Mouse (Mus musculus) kidney, adult 11 months (tissue): ENCODE measurements around the gene Ofd1.

ENCODE experiments used
- DNase-seq: peaks from one replicate; pipeline ENCODE4 v3.0.0; 2022

The Ofd1 gene

GRCm38 (mm10) chrX:166440616-166441063 is at the start of gene Ofd1:
Gene Ofd1, minus strand, starts transcription at chrX:166440704.
- DNase-seq: peak; percentile 90

DNA sequence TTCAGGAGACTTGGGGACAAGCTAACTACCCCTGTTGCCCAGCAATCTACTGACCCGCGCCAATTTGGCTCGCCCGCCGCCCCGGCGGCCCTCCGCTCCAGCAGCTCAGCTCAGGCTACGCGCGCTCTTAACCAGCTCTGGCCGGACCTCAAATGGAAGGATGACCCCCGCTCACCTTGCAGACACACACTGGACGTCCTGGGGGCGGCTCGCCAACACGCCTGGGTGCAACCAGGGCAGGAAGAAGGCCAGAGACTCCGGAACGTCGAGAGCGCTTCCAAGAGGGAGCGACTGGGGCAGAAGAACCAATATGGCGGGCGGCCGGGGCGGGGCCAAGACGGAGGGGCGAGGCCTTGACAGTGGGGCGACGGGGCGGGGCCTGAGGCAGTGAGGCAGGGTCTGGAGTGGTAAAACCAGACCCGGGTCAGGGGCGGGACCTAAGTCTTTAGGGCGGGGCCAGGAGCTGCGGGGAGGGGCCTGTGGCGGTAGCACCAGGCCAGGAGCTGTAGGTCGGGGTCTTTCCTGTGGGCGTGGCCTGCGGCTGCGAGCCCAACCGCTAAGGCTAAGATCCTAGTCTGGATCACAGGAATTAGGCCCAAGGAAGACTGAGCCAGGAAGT is 39.0 kb upstream of the Ofd1 start, which contains the start of gene Rab9:
Gene Rab9, minus strand, starts transcription at position 503 of the 619 bp plus-strand sequence.
- DNase-seq: peak; percentile 92

- DNase-seq: peak; percentile 26
Measured at GRCm38 (mm10) chrX:166478631-166479364, 38.3 kb upstream of the Ofd1 start.

- DNase-seq: no peak
Measured at GRCm38 (mm10) chrX:166477393-166477792, 36.9 kb upstream of the Ofd1 start.

DNA sequence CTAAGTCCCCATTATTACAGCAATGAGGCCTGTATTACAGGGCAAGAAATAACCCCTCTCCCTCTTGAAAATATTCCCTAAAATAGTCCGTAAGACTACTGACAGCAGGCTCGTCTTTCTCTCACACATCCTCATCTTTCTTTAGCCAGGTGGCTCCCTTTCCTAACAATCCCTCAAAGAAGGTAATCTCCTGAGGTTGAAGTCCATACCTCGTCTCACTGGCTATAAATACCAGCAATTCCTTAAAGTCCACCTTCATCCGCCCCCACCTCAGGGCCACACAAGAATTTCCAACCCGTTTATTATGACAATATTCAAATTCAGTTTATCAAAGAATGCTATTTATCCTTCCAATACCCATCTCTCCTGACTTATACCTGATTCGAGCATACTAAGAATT is 32.1 kb upstream of the Ofd1 start:
- no peak for DNase-seq

DNA sequence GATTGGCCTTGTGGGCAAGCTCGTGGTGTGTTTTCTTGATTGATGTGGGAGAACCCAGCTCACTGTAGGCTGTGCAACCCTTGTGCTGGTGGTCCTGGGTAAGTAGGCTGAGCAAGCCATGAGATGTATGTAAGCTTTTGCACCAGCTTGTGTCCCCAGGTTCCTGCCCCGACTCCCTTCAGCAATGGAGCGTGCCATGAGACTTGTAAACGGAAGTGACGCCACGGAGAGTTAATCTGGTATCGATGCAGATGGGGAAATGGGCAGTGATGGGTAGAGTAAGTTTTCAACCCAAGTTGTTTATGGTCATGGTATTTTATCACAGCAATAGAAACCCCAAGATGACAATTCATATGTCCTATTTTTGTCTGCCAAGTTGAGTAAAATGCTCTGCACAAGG is 27.8 kb upstream of the Ofd1 start:
- no peak for DNase-seq

GRCm38 (mm10) chrX:166455525-166455924 is 15.0 kb upstream of the Ofd1 start:
- no peak for DNase-seq

GRCm38 (mm10) chrX:166454331-166454730 is 13.8 kb upstream of the Ofd1 start:
- DNase-seq: no peak

DNA sequence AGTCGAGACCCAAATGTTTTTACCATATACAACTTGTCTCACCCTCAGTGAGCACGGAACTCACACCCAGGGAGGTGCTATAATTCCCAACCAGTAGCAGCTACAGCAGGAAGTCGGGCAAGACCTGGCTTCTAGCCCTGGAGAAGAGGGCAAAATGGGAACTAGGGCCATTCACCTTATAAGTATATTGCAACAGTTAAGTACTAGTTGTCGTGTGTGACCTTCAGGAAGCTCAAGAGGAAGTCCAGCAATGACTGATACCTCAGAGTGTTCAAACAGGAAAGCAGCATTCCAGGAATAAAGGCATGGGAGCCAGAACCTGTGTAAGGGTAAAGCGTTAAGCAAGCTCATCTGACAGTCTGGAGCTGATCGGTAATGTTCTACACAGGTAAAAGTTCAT is 13.0 kb upstream of the Ofd1 start:
- DNase-seq: no peak

- no peak for DNase-seq
Measured at GRCm38 (mm10) chrX:166444552-166444951, 4.0 kb upstream of the Ofd1 start.

GRCm38 (mm10) chrX:166440036-166440615 is 378 bp downstream of the Ofd1 start, which contains the start of gene Trappc2:
Gene Trappc2, plus strand, starts transcription at chrX:166440574.
- DNase-seq: no peak

DNA sequence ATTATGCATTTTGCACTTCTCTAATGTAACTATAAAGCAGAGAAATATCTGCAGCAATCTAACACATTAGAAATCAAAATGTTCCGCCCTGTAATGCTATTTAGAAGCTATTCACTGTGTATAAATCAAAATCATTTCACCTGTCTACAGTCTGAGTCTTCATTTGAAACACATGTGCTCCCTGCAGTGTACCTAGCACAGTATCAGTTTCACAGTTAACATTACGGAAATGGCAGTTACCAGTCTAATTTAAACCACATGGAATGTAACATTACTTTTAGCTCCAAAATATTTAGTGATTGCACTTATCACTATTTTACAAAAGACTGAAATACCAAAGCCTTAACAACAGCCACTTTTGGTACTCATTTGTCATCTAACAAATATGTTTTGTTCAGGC is 5.7 kb downstream of the Ofd1 start:
- no peak for DNase-seq

GRCm38 (mm10) chrX:166416196-166416595 is 24.3 kb downstream of the Ofd1 start:
- DNase-seq: no peak

DNA sequence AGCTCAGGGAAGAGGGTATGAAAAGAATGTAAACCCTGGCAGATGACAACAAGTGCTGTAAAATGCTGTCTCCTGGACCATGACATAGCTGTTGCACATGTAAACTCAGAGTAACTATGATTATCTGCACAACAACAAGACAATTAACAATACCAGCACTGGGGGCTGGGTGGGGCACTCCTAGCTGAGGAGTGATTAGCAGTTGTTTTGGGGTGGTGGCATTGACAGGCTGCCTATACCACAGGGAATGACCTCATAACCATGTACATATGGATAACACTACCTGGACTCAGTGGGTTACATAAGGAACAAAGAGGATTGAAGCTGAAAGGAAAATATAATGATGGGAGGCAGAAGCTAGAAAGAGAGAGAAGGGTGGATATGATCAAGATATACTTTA is 32.6 kb downstream of the Ofd1 start:
- no peak for DNase-seq

- no peak for DNase-seq
Measured at GRCm38 (mm10) chrX:166393753-166394152, 46.8 kb downstream of the Ofd1 start.

DNA sequence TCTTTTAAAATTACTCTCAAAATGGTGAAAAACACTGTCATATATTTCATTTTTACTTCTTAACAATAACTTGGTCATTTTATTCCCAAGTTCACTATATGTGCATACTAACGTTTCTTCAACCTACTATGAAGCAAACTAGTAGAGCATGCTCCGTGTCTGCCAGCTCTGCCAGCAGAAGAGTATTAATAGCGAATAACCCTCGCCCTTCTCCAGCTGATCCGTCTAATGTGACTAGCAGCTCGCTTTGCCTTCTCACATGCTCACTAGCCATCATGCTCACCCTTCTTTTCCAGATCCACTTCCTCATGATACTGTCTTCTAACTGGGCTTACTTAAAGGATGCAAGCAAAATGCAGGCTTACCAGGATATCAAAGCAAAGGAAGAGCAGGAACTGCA is 53.8 kb downstream of the Ofd1 start:
- no peak for DNase-seq

GRCm38 (mm10) chrX:166384935-166385334 is 55.6 kb downstream of the Ofd1 start:
- peak; percentile 45 for DNase-seq

DNA sequence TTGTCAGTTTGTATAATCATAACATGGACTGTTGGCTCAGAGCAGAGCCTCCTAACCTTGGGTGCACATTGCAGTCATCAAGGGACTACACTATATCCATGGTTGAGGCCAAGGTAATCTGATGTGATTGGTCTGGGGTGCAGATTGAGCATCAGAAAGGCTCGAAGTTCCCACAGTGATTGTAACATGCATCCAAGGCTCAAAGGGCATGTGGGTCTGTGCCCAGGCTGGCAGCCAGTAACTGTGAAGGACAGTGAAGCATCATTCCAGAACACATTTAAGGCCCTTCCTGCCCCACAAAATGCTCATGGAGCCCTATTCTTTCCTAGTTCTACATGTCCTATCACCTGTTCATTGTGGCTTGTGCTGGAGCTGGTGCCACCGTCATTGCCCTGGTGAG is 56.9 kb downstream of the Ofd1 start:
- DNase-seq: no peak

- DNase-seq: no peak
Measured at GRCm38 (mm10) chrX:166378652-166379051, 61.9 kb downstream of the Ofd1 start.

DNA sequence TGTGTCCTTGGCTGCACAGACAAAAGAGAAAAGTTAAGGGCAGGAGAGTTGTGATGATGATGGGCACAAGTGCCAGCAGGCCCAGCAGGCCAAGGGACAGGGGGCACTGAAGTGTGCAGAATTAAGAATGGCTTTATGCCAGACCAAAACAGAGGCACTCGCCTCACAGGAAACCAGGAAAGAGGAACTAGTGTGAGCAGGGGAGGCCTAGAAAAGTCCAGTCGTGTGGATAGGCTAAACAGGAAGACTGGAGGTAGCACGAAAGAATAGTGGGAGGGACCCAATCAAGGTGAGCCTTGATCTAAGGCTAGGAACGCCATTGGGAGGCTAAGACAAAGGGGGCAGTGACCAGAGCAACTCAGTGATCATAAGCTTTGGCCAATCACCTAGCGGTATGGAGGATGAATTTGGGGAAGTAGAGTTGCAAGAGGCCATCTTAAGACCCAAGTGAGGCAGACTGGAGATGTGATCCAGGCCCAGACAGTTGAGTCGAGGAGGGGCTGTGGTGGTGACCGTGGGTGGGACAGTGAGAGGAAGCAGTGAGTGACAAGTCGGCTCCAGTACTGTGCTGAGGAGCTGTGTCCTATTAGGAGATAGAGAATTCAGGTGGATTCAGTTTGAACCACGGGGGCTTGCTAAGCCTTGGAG is 63.7 kb downstream of the Ofd1 start:
- DNase-seq: no peak

DNA sequence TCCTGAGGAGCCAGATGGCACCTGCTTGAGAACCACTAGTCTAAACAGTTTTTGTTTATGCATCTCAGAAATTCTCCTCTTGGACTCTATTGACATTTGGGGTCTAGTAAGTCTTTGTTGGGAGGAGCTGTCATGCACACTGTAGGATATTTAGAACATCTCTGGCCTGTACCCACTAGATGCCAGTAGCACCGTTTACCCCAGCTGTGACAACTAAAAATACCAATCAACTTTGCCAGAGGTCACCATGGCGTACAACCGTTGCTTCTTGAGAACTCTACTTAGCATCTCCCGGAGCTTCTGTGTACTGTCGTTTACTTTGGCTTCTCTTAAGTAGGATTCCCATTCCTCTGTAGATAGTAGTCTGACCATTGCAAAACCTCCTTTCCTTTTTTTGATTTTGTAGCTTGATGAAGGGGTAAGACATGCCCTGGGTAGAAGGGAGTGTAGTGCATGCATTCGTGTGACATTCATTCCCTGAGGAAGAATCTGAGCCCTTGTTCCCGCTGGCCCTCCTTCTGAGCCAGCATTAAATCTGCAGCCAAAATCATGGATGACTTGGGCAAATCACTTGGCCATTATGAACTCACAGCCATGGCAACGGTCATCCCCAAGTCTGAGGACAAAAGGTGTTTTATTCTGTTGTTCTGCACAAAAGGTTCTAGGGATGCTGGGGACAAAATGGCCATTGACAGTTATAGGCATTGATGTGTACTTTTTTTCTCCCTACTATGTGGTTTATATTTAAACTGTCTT is 74.9 kb downstream of the Ofd1 start:
- DNase-seq: no peak

DNA sequence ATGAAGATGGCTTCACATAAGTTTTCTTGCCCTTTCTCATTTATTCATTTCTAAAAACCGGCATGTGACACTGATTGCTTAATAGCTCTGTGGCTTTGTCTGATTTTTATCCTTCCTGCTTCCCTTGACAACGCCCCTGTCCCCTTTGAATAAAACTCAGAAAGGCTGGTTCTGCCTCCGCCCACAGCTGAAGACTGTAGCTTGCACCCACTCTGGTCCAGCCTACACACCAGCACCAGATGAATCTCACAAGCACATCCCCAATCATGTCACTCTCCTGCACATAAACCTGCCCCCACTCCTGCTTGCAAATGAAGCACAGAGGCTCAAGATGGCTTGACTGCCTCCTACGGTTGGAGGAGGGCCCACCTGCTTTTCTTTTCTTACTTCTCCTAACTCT is 80.0 kb downstream of the Ofd1 start:
- DNase-seq: no peak

DNA sequence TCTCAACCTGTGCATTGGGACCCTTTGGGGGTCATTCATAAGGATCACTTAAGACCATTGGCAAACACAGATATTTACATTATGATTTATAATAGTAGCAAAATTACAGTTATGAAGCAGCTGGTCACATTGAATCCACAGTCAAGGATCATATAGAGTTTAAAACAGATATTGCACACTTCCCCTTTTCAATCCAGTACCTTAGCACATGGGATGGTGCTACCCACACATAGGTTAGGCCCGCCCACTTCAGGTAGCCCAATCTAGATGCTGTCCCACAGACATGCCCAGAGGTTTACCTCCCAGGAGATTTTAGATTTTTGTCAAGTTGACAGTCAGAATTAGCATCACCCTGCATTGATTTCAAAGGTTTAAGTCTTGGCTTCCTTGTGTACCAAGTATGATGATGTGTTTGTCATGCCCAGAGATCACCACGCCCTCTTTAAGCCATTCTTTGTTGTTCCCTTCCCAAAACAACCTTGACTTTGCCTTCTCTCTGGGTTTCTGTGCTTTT is 80.5 kb downstream of the Ofd1 start:
- DNase-seq: no peak
